Mouse (Mus musculus) CH12.LX (cell line): ENCODE measurements around the gene Nup210l.

Source experiments
- EP300 ChIP-seq: IDR thresholded peaks from 2 replicates; pipeline ENCODE4 v1.6.1; 2011; ENCODE audit warnings: low read length, improper control_type of control experiment
- MAFK ChIP-seq: IDR thresholded peaks from 2 replicates; pipeline ENCODE4 v1.6.1; 2011; ENCODE audit warnings: low read length, improper control_type of control experiment; ENCODE audit not compliant: insufficient replicate concordance
- MYC ChIP-seq: IDR thresholded peaks from 2 replicates; pipeline ENCODE4 v1.6.1; 2011; ENCODE audit warnings: low read depth, mild to moderate bottlenecking, improper control_type of control experiment, low read length
- NRF1 ChIP-seq: IDR thresholded peaks from 2 replicates; pipeline ENCODE4 v1.6.1; 2014; ENCODE audit warnings: low read depth, mild to moderate bottlenecking, inconsistent platforms, low read length, improper control_type of control experiment, moderate library complexity
- POLR2AphosphoS2 ChIP-seq: IDR thresholded peaks from 2 replicates; pipeline ENCODE4 v1.6.1; 2011; ENCODE audit warnings: low read depth, low read length, improper control_type of control experiment
- RAD21 ChIP-seq: IDR thresholded peaks from 2 replicates; pipeline ENCODE4 v1.6.1; 2011; ENCODE audit warnings: low read depth, mild to moderate bottlenecking, low read length, improper control_type of control experiment, moderate library complexity
- ZKSCAN1 ChIP-seq: IDR thresholded peaks from 2 replicates; pipeline ENCODE4 v1.6.1; 2012; ENCODE audit warnings: low read depth, inconsistent platforms, low read length, improper control_type of control experiment, borderline replicate concordance

DNA sequence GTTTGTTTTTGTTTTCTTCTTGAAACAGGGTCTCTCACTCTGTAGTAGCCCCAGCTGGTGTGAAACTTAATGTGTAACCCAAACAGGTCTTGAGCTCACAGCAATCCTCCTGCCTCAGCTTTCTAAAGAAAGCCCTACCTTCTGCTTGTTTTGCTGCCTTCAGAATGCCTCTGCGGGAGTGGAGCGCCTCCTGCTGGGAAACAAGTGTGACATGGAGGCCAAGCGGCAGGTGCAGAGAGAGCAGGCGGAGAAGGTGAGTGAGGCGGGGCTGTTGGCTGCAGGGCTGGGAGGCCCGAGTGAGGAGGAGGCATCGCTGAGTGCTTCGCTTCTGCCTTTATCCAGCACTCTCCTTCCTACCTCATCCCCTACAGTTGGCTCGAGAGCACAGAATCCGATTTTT lies 120.4 kb downstream of the Nup210l start:
- TF ChIP-seq MYC (no peak), MAFK (no peak), EP300 (no peak), NRF1 (no peak), ZKSCAN1 (no peak), POLR2AphosphoS2 (no peak), RAD21 (no peak)
